Mouse (Mus musculus) heart, postnatal 0 days (tissue): ENCODE results near the gene Taf9b.

Experiments used
- CTCF ChIP-seq: IDR thresholded peaks from 2 replicates; pipeline ENCODE4 v1.5.1; 2016; ENCODE audit warnings: antibody characterized with exemption, control low read depth, low read depth
- EP300 ChIP-seq: IDR thresholded peaks from 2 replicates; pipeline ENCODE4 v1.6.1; 2016; ENCODE audit warnings: antibody characterized with exemption, low read depth

DNA sequence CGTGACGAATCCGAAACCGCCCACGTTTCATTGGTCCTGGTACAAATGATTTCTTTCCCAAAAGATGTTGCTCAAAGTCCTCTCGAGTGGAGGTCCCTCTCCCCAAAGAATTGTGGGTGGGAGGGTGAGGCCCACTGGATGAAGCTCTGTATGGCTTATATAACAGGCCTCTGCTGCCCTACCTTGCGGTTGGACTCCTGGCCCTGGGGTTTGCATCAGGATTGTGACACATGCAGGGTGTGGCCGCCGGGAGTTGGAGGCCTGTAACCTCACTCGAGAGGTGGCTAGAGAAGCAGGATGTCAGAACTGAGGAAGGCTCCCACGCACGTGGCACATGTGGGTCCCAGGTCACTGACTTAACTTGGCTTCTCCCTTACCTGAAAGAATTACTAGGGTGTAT lies 33.2 kb downstream of the Taf9b start:
- TF ChIP-seq CTCF (no peak), EP300 (no peak)
